Mouse (Mus musculus): Measurements from ENCODE around the gene Vnn3. TPM values are rescaled to one million over a fixed set of nuclear protein-coding genes. Genes with fewer than 3 reads are reported as not detected.

Gene Vnn3
- polyA plus RNA-seq, 1 experiment from 2014 or later = not detected

Other genes with a start within 250 kb of the Vnn3 start
- 118 and 132 TPM in 2 replicates for gene Rps12, start 64.2 kb upstream of the Vnn3 start, polyA plus RNA-seq (2014; fragmentation: Nextera tagmentation; extraction: Ambion mirVana)
- 14.5 and 16.6 TPM in 2 replicates for gene Slc18b1, start 54.5 kb upstream of the Vnn3 start, polyA plus RNA-seq (2014; fragmentation: Nextera tagmentation; extraction: Ambion mirVana)
- gene Vnn1, start 43.2 kb downstream of the Vnn3 start, polyA plus RNA-seq (2014; fragmentation: Nextera tagmentation; extraction: Ambion mirVana) = 2.6 and 2.9 TPM in 2 replicates
- gene Taar1, start 68.9 kb downstream of the Vnn3 start, polyA plus RNA-seq (2014; fragmentation: Nextera tagmentation; extraction: Ambion mirVana) = not detected in 2 replicates
- not detected in 2 replicates for gene Taar2, start 87.1 kb downstream of the Vnn3 start, polyA plus RNA-seq (2014; fragmentation: Nextera tagmentation; extraction: Ambion mirVana)
- not detected in 2 replicates for gene Taar3, start 98.1 kb downstream of the Vnn3 start, polyA plus RNA-seq (2014; fragmentation: Nextera tagmentation; extraction: Ambion mirVana)
- not detected in 2 replicates for gene Taar4, start 109.0 kb downstream of the Vnn3 start, polyA plus RNA-seq (2014; fragmentation: Nextera tagmentation; extraction: Ambion mirVana)
- gene Taar5, start 119.2 kb downstream of the Vnn3 start, polyA plus RNA-seq (2014; fragmentation: Nextera tagmentation; extraction: Ambion mirVana) = not detected in 2 replicates
- not detected in 2 replicates for gene Taar6, start 134.2 kb downstream of the Vnn3 start, polyA plus RNA-seq (2014; fragmentation: Nextera tagmentation; extraction: Ambion mirVana)
- gene Taar7a, start 142.0 kb downstream of the Vnn3 start, polyA plus RNA-seq (2014; fragmentation: Nextera tagmentation; extraction: Ambion mirVana) = not detected in 2 replicates
- gene Taar7b, start 148.5 kb downstream of the Vnn3 start, polyA plus RNA-seq (2014; fragmentation: Nextera tagmentation; extraction: Ambion mirVana) = not detected in 2 replicates
- gene Taar7d, start 175.8 kb downstream of the Vnn3 start, polyA plus RNA-seq (2014; fragmentation: Nextera tagmentation; extraction: Ambion mirVana) = not detected in 2 replicates
- not detected in 2 replicates for gene Taar7e, start 186.2 kb downstream of the Vnn3 start, polyA plus RNA-seq (2014; fragmentation: Nextera tagmentation; extraction: Ambion mirVana)
- not detected in 2 replicates for gene Taar7f, start 198.0 kb downstream of the Vnn3 start, polyA plus RNA-seq (2014; fragmentation: Nextera tagmentation; extraction: Ambion mirVana)
- gene Taar8a, start 225.0 kb downstream of the Vnn3 start, polyA plus RNA-seq (2014; fragmentation: Nextera tagmentation; extraction: Ambion mirVana) = not detected in 2 replicates
- not detected in 2 replicates for gene Taar8b, start 240.8 kb downstream of the Vnn3 start, polyA plus RNA-seq (2014; fragmentation: Nextera tagmentation; extraction: Ambion mirVana)